Mouse (Mus musculus) cerebellum, adult 2 months (tissue): ENCODE data around the gene Gm21970.

Experiments
- CTCF ChIP-seq: fragments of 200-500 bp; IDR thresholded peaks from 2 replicates; pipeline ENCODE4 v1.5.1; 2011; ENCODE audit warnings: low read depth, mild to moderate bottlenecking, control low read depth, low read length, moderate library complexity, borderline replicate concordance; ENCODE audit not compliant: insufficient read depth
- POLR2A ChIP-seq: fragments of 200-500 bp; IDR thresholded peaks from 2 replicates; pipeline ENCODE4 v1.6.1; 2011; ENCODE audit warnings: low read length, control low read depth, borderline replicate concordance; ENCODE audit not compliant: insufficient read depth

DNA sequence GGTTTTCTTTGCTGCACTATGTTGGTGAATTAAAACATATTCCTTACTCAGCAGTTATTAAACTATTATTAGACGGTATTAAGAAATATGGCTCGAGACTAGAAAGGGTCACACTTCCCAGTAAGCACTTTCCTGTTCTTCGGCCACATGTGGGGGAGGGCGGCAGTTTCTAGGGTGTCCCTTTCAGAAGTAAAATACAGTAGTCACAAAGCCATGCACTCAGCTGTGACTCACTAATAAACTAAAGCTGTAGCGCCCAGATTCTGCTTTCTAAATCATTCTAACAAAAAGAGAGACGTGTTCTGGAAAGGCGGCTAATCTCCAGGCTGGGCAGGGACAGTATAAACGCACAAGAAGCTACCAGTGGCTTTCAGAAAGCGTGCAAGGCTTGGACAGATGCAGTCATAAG lies 70.3 kb downstream of the Gm21970 start:
- TF ChIP-seq CTCF (no peak), POLR2A (no peak)
